Mouse (Mus musculus) testis, postnatal 10 days (tissue): ENCODE results near the gene Dnah8.

Experiments used
- DNase-seq: peaks from one replicate; pipeline ENCODE4 v3.0.0; 2021; ENCODE audit warnings: low spot score

Dnah8 gene

GRCm38 (mm10) chr17:30880391-30880790 lies 256.2 kb downstream of the Dnah8 start:
- DNase-seq = no peak

- DNase-seq = no peak
Observed at GRCm38 (mm10) chr17:30881001-30881400, 256.8 kb downstream of the Dnah8 start.

GRCm38 (mm10) chr17:30882206-30882605 lies 258.1 kb downstream of the Dnah8 start:
- no peak for DNase-seq

GRCm38 (mm10) chr17:30883534-30883933 lies 259.4 kb downstream of the Dnah8 start:
- DNase-seq = no peak

GRCm38 (mm10) chr17:30892086-30892485 lies 267.9 kb downstream of the Dnah8 start:
- DNase-seq = no peak

- no peak for DNase-seq
Observed at GRCm38 (mm10) chr17:30892730-30893129, 268.6 kb downstream of the Dnah8 start.

- no peak for DNase-seq
Observed at GRCm38 (mm10) chr17:30897075-30897474, 272.9 kb downstream of the Dnah8 start.

- DNase-seq = no peak
Observed at GRCm38 (mm10) chr17:30901627-30902026, 277.5 kb downstream of the Dnah8 start, which contains the start of gene Glp1r. Glp1r (plus strand) TSS chr17:30901817.

GRCm38 (mm10) chr17:30904096-30904495 lies 279.9 kb downstream of the Dnah8 start:
- no peak for DNase-seq

GRCm38 (mm10) chr17:30907577-30907976 lies 283.4 kb downstream of the Dnah8 start:
- DNase-seq = no peak

GRCm38 (mm10) chr17:30910866-30911731 lies 286.9 kb downstream of the Dnah8 start:
- DNase-seq = no peak

GRCm38 (mm10) chr17:30911732-30912088 lies 287.6 kb downstream of the Dnah8 start:
- DNase-seq = no peak

GRCm38 (mm10) chr17:30912536-30912935 lies 288.4 kb downstream of the Dnah8 start:
- no peak for DNase-seq

- no peak for DNase-seq
Observed at GRCm38 (mm10) chr17:30914264-30914663, 290.1 kb downstream of the Dnah8 start.

- DNase-seq = no peak
Observed at GRCm38 (mm10) chr17:30923566-30923965, 299.4 kb downstream of the Dnah8 start.
